Mouse (Mus musculus): ENCODE measurements around the gene Gm11077. TPM values are rescaled to one million over a fixed set of nuclear protein-coding genes. Genes with fewer than 3 reads are reported as not detected.

The Gm11077 gene
- total and polyA plus RNA-seq, 2 experiments from 2014 or later: not detected

DNA sequence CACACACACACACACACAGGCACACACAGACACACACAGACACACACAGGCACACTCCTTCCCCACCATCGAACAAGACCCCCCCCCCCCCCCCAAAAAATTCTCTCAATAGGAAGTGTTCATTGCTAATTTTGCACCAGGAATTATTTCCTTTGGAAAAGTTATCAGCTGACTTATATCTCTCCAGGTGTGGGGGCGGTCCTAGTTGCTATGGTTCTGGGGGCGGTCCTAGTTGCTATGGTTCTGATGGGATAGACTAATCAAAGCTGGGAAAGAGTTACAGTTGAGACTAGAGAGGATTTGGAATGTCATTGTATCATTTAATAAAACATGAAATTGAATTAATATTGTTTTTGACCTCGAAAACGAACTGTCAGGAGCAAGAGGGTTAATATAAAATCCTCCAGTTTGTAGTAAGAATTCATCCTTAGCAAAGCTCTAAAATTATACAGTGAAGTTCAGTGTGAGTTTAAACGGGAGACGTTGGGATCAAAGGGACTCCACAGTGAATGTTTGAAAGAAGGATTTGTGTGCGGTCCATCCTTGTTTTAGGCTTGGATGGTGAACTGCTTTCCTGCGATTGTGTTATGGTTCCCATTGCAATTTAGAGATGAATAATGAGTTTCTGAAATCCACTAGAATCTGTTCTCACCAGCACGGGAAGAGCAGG lies 4.0 kb downstream of the Gm11077 start:
- Histone ChIP-seq H3K4me3 (ENCODE audit: low read length) (peak overlapping the region; percentile 32), H3K27me3 (ENCODE audit: insufficient read depth, low read length) (no peaks in the 10 kb centered on the region), H3K4me2 (ENCODE audit: low read depth, low read length) (peak overlapping the region; percentile 63), H3K9ac (replicated peaks; ENCODE audit: low read length) (peak overlapping the region; percentile 46), H3K4me1 (ENCODE audit: insufficient read depth, low read length) (no peaks in the 10 kb centered on the region), H3K27ac (peak overlapping the region; percentile 8; the same call in 1 of the 2 replicates), H3K36me3 (ENCODE audit: insufficient read depth, low read length) (no peaks in the 10 kb centered on the region), H3K9me3 (ENCODE audit: low read length) (no peaks in the 10 kb centered on the region)
- ATAC-seq: peak; percentile 68
- DNase-seq (ENCODE audit: low spot score): peak; percentile 50
- WGBS: 35% methylated on average over 10 of the region's 10 CpGs
- no peak for TF ChIP-seq CTCF (IDR thresholded peaks at IDR 0.05; ENCODE audit: low read depth)

- TF ChIP-seq CTCF (IDR thresholded peaks at IDR 0.05; ENCODE audit: low read depth): no peak
- H3K4me3 ChIP-seq (ENCODE audit: low read length): peak overlapping the region; percentile 32
- ATAC-seq (peak; percentile 68), DNase-seq (ENCODE audit: low spot score) (peak; percentile 49)
- H3K9ac ChIP-seq (replicated peaks; ENCODE audit: low read length): peak overlapping the region; percentile 46
- WGBS: 5% methylated on average over 15 of the region's 15 CpGs
- no peaks in the 10 kb centered on the region for H3K36me3 ChIP-seq (ENCODE audit: insufficient read depth, low read length)
- H3K27me3 ChIP-seq (ENCODE audit: insufficient read depth, low read length): no peaks in the 10 kb centered on the region
- H3K4me2 ChIP-seq (ENCODE audit: low read depth, low read length): peak overlapping the region; percentile 63
- no peaks in the 10 kb centered on the region for H3K4me1 ChIP-seq (ENCODE audit: insufficient read depth, low read length)
- H3K27ac ChIP-seq: peak overlapping the region; percentile 8; the same call in 1 of the 2 replicates
- H3K9me3 ChIP-seq (ENCODE audit: low read length): no peaks in the 10 kb centered on the region
Measured at GRCm38 (mm10) chr6:140733641-140733986, 4.5 kb downstream of the Gm11077 start.

- no peak for TF ChIP-seq CTCF (IDR thresholded peaks at IDR 0.05; ENCODE audit: low read depth)
- Histone ChIP-seq H3K9ac (replicated peaks; ENCODE audit: low read length) (no peak overlapping the region), H3K27me3 (ENCODE audit: insufficient read depth, low read length) (no peaks in the 10 kb centered on the region), H3K27ac (no peak overlapping the region), H3K4me3 (ENCODE audit: low read length) (no peak overlapping the region), H3K4me2 (ENCODE audit: low read depth, low read length) (no peak overlapping the region), H3K4me1 (ENCODE audit: insufficient read depth, low read length) (no peaks in the 10 kb centered on the region), H3K9me3 (ENCODE audit: low read length) (no peaks in the 10 kb centered on the region), H3K36me3 (ENCODE audit: insufficient read depth, low read length) (no peaks in the 10 kb centered on the region)
- DNase-seq (ENCODE audit: low spot score): no peak
- ATAC-seq: no peak
- WGBS: 52% methylated on average over 3 of the region's 3 CpGs
Measured at GRCm38 (mm10) chr6:140745586-140745985, 16.5 kb downstream of the Gm11077 start.

DNA sequence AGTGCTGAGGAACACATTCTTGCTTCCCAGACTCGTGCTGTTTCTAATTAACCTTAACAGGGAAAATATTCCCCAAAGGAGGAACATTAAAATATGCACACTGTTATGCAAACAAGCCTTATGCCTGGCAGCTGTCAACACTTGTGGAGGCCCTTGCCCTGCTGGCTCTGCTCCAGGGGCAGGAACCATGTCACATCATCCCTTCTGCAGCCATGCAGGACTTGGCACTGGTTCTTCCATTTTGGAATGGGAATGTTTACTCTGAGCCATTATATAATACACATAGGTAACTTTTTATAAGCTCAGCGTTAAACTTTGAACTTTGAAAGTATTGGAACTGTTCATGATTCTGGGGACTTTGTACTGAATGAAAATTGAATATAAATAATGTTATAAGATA lies 18.5 kb downstream of the Gm11077 start:
- Histone ChIP-seq H3K27me3 (ENCODE audit: insufficient read depth, low read length) (no peaks in the 10 kb centered on the region), H3K4me3 (ENCODE audit: low read length) (no peak overlapping the region), H3K27ac (no peak overlapping the region), H3K9me3 (ENCODE audit: low read length) (no peaks in the 10 kb centered on the region), H3K9ac (replicated peaks; ENCODE audit: low read length) (no peak overlapping the region), H3K36me3 (ENCODE audit: insufficient read depth, low read length) (no peaks in the 10 kb centered on the region), H3K4me2 (ENCODE audit: low read depth, low read length) (no peak overlapping the region), H3K4me1 (ENCODE audit: insufficient read depth, low read length) (no peaks in the 10 kb centered on the region)
- TF ChIP-seq CTCF (IDR thresholded peaks at IDR 0.05; ENCODE audit: low read depth): no peak
- DNase-seq (ENCODE audit: low spot score) (no peak), ATAC-seq (no peak)
- 51% methylated on average over 2 of the region's 2 CpGs for WGBS

DNA sequence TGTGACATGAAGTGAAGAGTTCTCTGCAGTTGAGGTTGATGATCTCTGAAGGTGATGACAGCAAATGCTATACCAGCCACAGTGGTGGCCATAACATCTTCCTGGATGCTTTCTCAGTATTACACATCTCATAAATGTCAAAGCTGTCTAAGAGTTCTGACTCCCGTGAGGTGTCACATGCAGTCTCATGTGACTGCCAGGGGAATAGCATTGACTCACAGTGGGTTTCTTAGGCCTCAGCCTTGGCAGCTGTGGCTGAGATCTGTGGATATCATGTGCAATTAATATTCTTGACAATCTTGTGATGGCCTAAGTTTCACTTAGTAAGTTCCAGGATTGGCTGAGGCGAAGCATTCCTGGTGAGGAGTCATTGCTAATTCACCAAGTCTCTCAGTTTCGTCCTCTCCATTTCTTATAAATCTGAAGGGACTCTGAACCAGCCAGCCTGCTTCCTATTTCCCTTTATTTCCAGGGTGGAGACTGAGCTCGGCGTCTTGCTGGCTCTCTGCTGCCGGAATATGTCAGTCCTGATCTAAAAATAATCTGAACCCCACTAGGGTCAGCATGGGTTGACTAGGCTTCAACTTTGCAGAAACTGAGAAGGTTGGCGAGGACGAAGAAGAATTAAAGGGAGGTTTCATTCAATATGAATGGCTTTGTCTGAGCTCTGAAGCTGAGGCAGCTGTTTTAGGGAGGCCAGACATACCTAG lies 21.4 kb downstream of the Gm11077 start:
- H3K9ac ChIP-seq (replicated peaks; ENCODE audit: low read length): no peak overlapping the region
- H3K27me3 ChIP-seq (ENCODE audit: insufficient read depth, low read length): no peaks in the 10 kb centered on the region
- H3K9me3 ChIP-seq (ENCODE audit: low read length): no peaks in the 10 kb centered on the region
- DNase-seq (ENCODE audit: low spot score): no peak
- WGBS: 86% methylated on average over 8 of the region's 8 CpGs
- H3K27ac ChIP-seq: no peak overlapping the region
- H3K4me2 ChIP-seq (ENCODE audit: low read depth, low read length): no peak overlapping the region
- TF ChIP-seq CTCF (IDR thresholded peaks at IDR 0.05; ENCODE audit: low read depth): no peak
- H3K36me3 ChIP-seq (ENCODE audit: insufficient read depth, low read length): no peaks in the 10 kb centered on the region
- H3K4me1 ChIP-seq (ENCODE audit: insufficient read depth, low read length): no peaks in the 10 kb centered on the region
- no peak for ATAC-seq
- no peak overlapping the region for H3K4me3 ChIP-seq (ENCODE audit: low read length)

GRCm38 (mm10) chr6:140766365-140766764 lies 37.3 kb downstream of the Gm11077 start:
- H3K9me3 ChIP-seq (ENCODE audit: low read length): no peaks in the 10 kb centered on the region
- DNase-seq (ENCODE audit: low spot score) (peak; percentile 86), ATAC-seq (no peak)
- peak overlapping the region; percentile 2; the same call in 1 of the 2 replicates for H3K4me2 ChIP-seq (ENCODE audit: low read depth, low read length)
- H3K4me1 ChIP-seq (ENCODE audit: insufficient read depth, low read length): no peaks in the 10 kb centered on the region; the same call in 1 of the 2 replicates
- no peaks in the 10 kb centered on the region for H3K36me3 ChIP-seq (ENCODE audit: insufficient read depth, low read length)
- H3K27ac ChIP-seq: no peak overlapping the region
- no peaks in the 10 kb centered on the region for H3K27me3 ChIP-seq (ENCODE audit: insufficient read depth, low read length)
- WGBS: 33% methylated on average over 9 of the region's 9 CpGs
- H3K9ac ChIP-seq (replicated peaks; ENCODE audit: low read length): no peak overlapping the region
- TF ChIP-seq CTCF (IDR thresholded peaks at IDR 0.05; ENCODE audit: low read depth): peak; percentile 87
- no peak overlapping the region for H3K4me3 ChIP-seq (ENCODE audit: low read length)

DNA sequence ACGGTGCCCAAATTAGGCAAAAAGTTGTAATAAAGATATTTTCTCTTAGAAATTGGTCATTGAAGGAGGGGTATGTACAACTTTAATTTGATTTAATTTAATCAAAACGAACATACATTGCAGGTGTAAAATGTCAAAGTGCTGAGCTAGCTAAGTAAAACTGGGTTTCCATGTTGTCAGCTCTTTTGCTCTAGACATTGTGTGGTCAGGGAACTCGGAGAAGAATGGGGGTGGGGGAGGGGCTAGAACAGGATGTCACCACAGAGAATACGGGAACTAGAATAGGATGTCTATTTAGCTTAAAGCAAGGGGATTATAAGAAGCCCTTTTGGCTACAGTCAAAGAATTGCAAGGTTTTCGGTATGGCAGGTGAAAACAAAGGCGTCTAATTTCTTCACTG lies 38.2 kb downstream of the Gm11077 start:
- H3K9ac ChIP-seq (replicated peaks; ENCODE audit: low read length): 0 out of 2 replicates have a peak overlapping the region, but pooled peaks have one; percentile 24
- H3K36me3 ChIP-seq (ENCODE audit: insufficient read depth, low read length): no peaks in the 10 kb centered on the region
- H3K27ac ChIP-seq: peak overlapping the region; percentile 36
- H3K9me3 ChIP-seq (ENCODE audit: low read length): no peaks in the 10 kb centered on the region
- ATAC-seq: no peak
- peak; percentile 9 for DNase-seq (ENCODE audit: low spot score)
- H3K4me3 ChIP-seq (ENCODE audit: low read length): no peak overlapping the region
- H3K4me2 ChIP-seq (ENCODE audit: low read depth, low read length): no peak overlapping the region
- no peaks in the 10 kb centered on the region for H3K27me3 ChIP-seq (ENCODE audit: insufficient read depth, low read length)
- WGBS: 63% methylated on average over 6 of the region's 6 CpGs
- H3K4me1 ChIP-seq (ENCODE audit: insufficient read depth, low read length): no peaks in the 10 kb centered on the region; the same call in 1 of the 2 replicates
- TF ChIP-seq CTCF (IDR thresholded peaks at IDR 0.05; ENCODE audit: low read depth): no peak

All from hindbrain, postnatal 0 days (tissue).